Mouse (Mus musculus) liver, postnatal 0 days (tissue): Measurements from ENCODE around the gene Aldh3b1.

ENCODE experiments used
- CTCF ChIP-seq: sonication (generic); IDR thresholded peaks from 2 replicates; pipeline ENCODE4 v1.5.1; 2016; ENCODE audit warnings: antibody characterized with exemption, low read depth
- EP300 ChIP-seq: IDR thresholded peaks from 2 replicates; pipeline ENCODE4 v1.6.1; 2016; ENCODE audit warnings: antibody characterized with exemption, low read depth, mild to moderate bottlenecking

DNA sequence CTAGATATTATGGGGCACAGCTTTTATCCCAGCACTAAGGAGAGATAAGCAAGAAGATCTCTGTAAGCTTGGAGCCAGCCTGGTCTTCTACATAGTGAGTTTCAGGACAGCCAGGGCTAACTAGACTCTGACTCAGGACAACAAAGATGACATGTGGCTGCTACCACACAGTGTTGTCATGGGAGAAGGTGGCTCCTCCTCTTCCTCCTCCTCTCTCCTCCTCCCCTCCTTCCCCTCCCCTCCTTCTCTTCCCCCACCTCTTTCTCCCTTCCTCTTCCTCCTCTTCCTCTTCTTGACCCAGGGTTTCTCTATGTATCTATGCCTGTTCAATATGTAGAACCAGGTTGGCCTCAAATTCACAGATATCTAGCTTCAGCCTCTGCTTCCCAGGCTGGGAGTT lies 21.9 kb upstream of the Aldh3b1 start:
- TF ChIP-seq CTCF = no peak
- no peak for TF ChIP-seq EP300
